In the genomic region with DNA sequence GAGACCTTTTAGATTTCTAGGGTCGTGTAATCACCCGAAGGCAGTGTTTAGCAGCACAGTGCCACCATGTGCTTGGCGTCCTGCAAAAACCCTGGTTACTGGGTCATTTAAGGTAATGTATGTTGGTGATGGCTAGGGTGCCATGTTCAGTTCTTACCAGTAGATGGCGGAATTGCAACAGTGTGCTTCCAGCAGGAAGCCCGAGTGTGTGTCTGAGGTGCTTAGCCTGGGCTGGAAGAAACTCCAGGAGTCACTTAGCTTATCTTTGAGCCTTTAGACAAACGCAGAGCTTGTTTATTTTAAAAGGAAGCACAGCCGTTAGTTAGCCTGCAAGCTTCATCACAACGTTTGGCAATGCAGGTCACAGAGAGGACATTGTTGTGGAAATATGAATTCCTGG, we compare ENCODE assay signal across 9 mouse cellular contexts. TPM values are rescaled to one million over a fixed set of nuclear protein-coding genes. Genes with fewer than 3 reads are reported as not detected.
DNase-seq lines count a peak whose midpoint lies in the region; ATAC-seq and TF ChIP-seq lines count a peak whose summit lies in the region.
"Had no signal": no experiment of that assay in that cellular context is flagged by ENCODE, and none has a peak within 500 bp of the region (broad histone marks: within the 10 kb centered on the region; RNA-seq: fewer than 3 reads in every experiment).

No protein-coding gene starts in this region.

- peak; percentile 65; the same call in 1 of the 2 replicates for ATAC-seq in intestine, postnatal 0 days
- peak; percentile 82 for ATAC-seq in midbrain, embryonic 13.5 days

- H3K9me3 ChIP-seq in intestine, postnatal 0 days (ENCODE audit: control insufficient read depth), result no peaks in the 10 kb centered on the region
- H3K9me3 ChIP-seq in midbrain, embryonic 13.5 days, result 0 out of 2 replicates have a peak, but pooled peaks cover 7% of the 10 kb centered on the region

- no peak overlapping the region for H3K4me2 ChIP-seq in intestine, postnatal 0 days (replicated peaks; ENCODE audit: low read depth)
- no peak overlapping the region for H3K4me2 ChIP-seq in midbrain, embryonic 13.5 days (replicated peaks)

- WGBS in intestine, postnatal 0 days, result under 1% methylated on average over 8 of the region's 8 CpGs
- 6% methylated on average over 8 of the region's 8 CpGs for WGBS in midbrain, embryonic 13.5 days

- no peaks in the 10 kb centered on the region for H3K4me1 ChIP-seq in intestine, postnatal 0 days (replicated peaks; ENCODE audit: control insufficient read depth, insufficient read depth, low read length)
- no peaks in the 10 kb centered on the region for H3K4me1 ChIP-seq in midbrain, embryonic 13.5 days (replicated peaks)

- no peaks in the 10 kb centered on the region for H3K27me3 ChIP-seq in intestine, postnatal 0 days (replicated peaks; ENCODE audit: control insufficient read depth, insufficient read depth, low read length)
- H3K27me3 ChIP-seq in midbrain, embryonic 13.5 days, result no peaks in the 10 kb centered on the region

- peak; percentile 96 for DNase-seq in 416B (ENCODE audit: low read depth)
- DNase-seq in adrenal gland, adult 18-20 months (ENCODE audit: low spot score in 2 of 2), result peak; percentile 66 to 69
- peak; percentile 94 for DNase-seq in embryo, embryonic 10.5 days (ENCODE audit: low spot score)
- DNase-seq in gastrocnemius, postnatal 4 days (ENCODE audit: low spot score in 2 of 2), result peak; percentile 50 to 74
- peak; percentile 86 to 94 for DNase-seq in left cerebral cortex, postnatal 25 days (ENCODE audit: low spot score in 2 of 2)
- peak; percentile 54 to 79 for DNase-seq in spleen, postnatal 10 days (ENCODE audit: low spot score in 2 of 2)

- peak; percentile 99 for TF ChIP-seq CTCF in intestine, postnatal 0 days (IDR thresholded peaks at IDR 0.05; ENCODE audit: low read depth)

- intact Hi-C loops in left cerebral cortex, postnatal 25 days (cut with DNase I), result loop anchor here (2.0 to 5.0 kb wide), 2 partner anchors 177 to 535 kb away; no protein-coding TSS in a partner anchor

- no peak overlapping the region for H3K9ac ChIP-seq in intestine, postnatal 0 days (ENCODE audit: low read depth, low read length)
- H3K9ac ChIP-seq in midbrain, embryonic 13.5 days (replicated peaks), result no peak overlapping the region

- no peak overlapping the region for H3K27ac ChIP-seq in intestine, postnatal 0 days (ENCODE audit: low read depth, low read length)
- H3K27ac ChIP-seq in midbrain, embryonic 13.5 days, result no peak overlapping the region

- H3K36me3 ChIP-seq in intestine, postnatal 0 days (ENCODE audit: control insufficient read depth, insufficient read depth), result no peaks in the 10 kb centered on the region
- H3K36me3 ChIP-seq in midbrain, embryonic 13.5 days, result no peaks in the 10 kb centered on the region

- no peak overlapping the region for H3K4me3 ChIP-seq in intestine, postnatal 0 days (ENCODE audit: low read depth, low read length)
- H3K4me3 ChIP-seq in midbrain, embryonic 13.5 days (replicated peaks), result no peak overlapping the region
- H3K4me3 ChIP-seq: erythroblast, embryonic 14.5 days had no signal

RNA-seq across cellular contexts. Expression of a gene that starts 17.7 kb away (rescaled TPM):
- total RNA-seq in adrenal gland, adult 18-20 months (2021), result 10 to 100 TPM; 12.6 to 14.7 TPM
- total RNA-seq in gastrocnemius, postnatal 4 days (2021), result 10 to 100 TPM; 16.0 to 16.2 TPM
- polyA plus RNA-seq in intestine, postnatal 0 days (2015; fragmentation: Nextera tagmentation; extraction: Ambion mirVana), result 5.3 and 6.1 TPM in 2 replicates
- 1 to 10 TPM; 2.8 to 3.1 TPM for total RNA-seq in left cerebral cortex, postnatal 25 days (2021)
- polyA plus RNA-seq in midbrain, embryonic 13.5 days (2015; fragmentation: Nextera tagmentation; extraction: Ambion mirVana), result 0.62 and 0.98 TPM in 2 replicates

RNA-seq across cellular contexts. Expression of a gene that starts 39.7 kb away (rescaled TPM):
- 1 to 10 TPM; 3.6 to 4.3 TPM for total RNA-seq in adrenal gland, adult 18-20 months (2021)
- total RNA-seq in gastrocnemius, postnatal 4 days (2021), result 100 to 1,000 TPM; 339 to 515 TPM
- polyA plus RNA-seq in intestine, postnatal 0 days (2015; fragmentation: Nextera tagmentation; extraction: Ambion mirVana), result 2.7 and 7.1 TPM in 2 replicates
- 10 to 100 TPM; 35.5 to 43.3 TPM for total RNA-seq in left cerebral cortex, postnatal 25 days (2021)
- polyA plus RNA-seq in midbrain, embryonic 13.5 days (2015; fragmentation: Nextera tagmentation; extraction: Ambion mirVana), result 2.1 and 2.6 TPM in 2 replicates

RNA-seq across cellular contexts. Expression of a gene that starts 39.7 kb away (rescaled TPM):
- 10 to 100 TPM; 60.3 to 63.1 TPM for total RNA-seq in adrenal gland, adult 18-20 months (2021)
- total RNA-seq in gastrocnemius, postnatal 4 days (2021), result 10 to 100 TPM; 49.1 to 51.1 TPM
- polyA plus RNA-seq in intestine, postnatal 0 days (2015; fragmentation: Nextera tagmentation; extraction: Ambion mirVana), result 11.0 and 14.0 TPM in 2 replicates
- 10 to 100 TPM; 61.3 to 63.0 TPM for total RNA-seq in left cerebral cortex, postnatal 25 days (2021)
- polyA plus RNA-seq in midbrain, embryonic 13.5 days (2015; fragmentation: Nextera tagmentation; extraction: Ambion mirVana), result 42.9 and 45.3 TPM in 2 replicates

Comparison
In these comparisons a context has a peak if more than half of its experiments do, and no peak if none do; other contexts are left out.
1. RNA of a gene that starts 39.7 kb away (total RNA-seq): 339 to 515 TPM in gastrocnemius, postnatal 4 days; 35.5 to 43.3 TPM in left cerebral cortex, postnatal 25 days and 3.6 to 4.3 TPM in adrenal gland, adult 18-20 months; every median in the first group is over 4 times any median in the second.
2. Peak in every context shown above with its lines, with median percentiles within 50 percentile points of each other: DNase-seq.